Mouse (Mus musculus): ENCODE results near the gene Ube4b.
"Not testable (repeated sequence)": the region's sequence is repeated elsewhere in the genome, so short reads cannot be mapped to it uniquely, and the experiment has no call there.

Gene Ube4b

GRCm38 (mm10) chr4:149426325-149427199 is at the start of gene Ube4b:
TSS of gene Ube4b (minus strand) at chr4:149426749.
- peak; percentile 98 for DNase-seq (ENCODE audit: low read depth, low spot score)

GRCm38 (mm10) chr4:149475096-149475495 is 48.5 kb upstream of the Ube4b start:
- no peak for DNase-seq (ENCODE audit: low read depth, low spot score)

GRCm38 (mm10) chr4:149469557-149469956 is 43.0 kb upstream of the Ube4b start:
- DNase-seq (ENCODE audit: low read depth, low spot score): peak; percentile 88

GRCm38 (mm10) chr4:149463435-149463950 is 36.9 kb upstream of the Ube4b start:
- no peak for DNase-seq (ENCODE audit: low read depth, low spot score)

- no peak for DNase-seq (ENCODE audit: low read depth, low spot score)
These were observed 35.9 kb upstream of the Ube4b start for GRCm38 (mm10) chr4:149462305-149462971.

GRCm38 (mm10) chr4:149461579-149462304 is 35.2 kb upstream of the Ube4b start:
- DNase-seq (ENCODE audit: low read depth, low spot score): no peak

- not testable (repeated sequence) for DNase-seq (ENCODE audit: low read depth, low spot score)
These were observed 33.9 kb upstream of the Ube4b start for GRCm38 (mm10) chr4:149460475-149460874.

GRCm38 (mm10) chr4:149459425-149459824 is 32.9 kb upstream of the Ube4b start:
- no peak for DNase-seq (ENCODE audit: low read depth, low spot score)

- no peak for DNase-seq (ENCODE audit: low read depth, low spot score)
These were observed 32.0 kb upstream of the Ube4b start for GRCm38 (mm10) chr4:149458526-149458925.

- DNase-seq (ENCODE audit: low read depth, low spot score): no peak
These were observed 31.4 kb upstream of the Ube4b start for GRCm38 (mm10) chr4:149457831-149458430.

GRCm38 (mm10) chr4:149457163-149457562 is 30.6 kb upstream of the Ube4b start:
- not testable (repeated sequence) for DNase-seq (ENCODE audit: low read depth, low spot score)

GRCm38 (mm10) chr4:149454879-149455278 is 28.3 kb upstream of the Ube4b start, which contains the start of gene Rbp7:
TSS of gene Rbp7 (minus strand) at chr4:149454978.
- no peak for DNase-seq (ENCODE audit: low read depth, low spot score)

- no peak for DNase-seq (ENCODE audit: low read depth, low spot score)
These were observed 27.7 kb upstream of the Ube4b start for GRCm38 (mm10) chr4:149454263-149454662.

- DNase-seq (ENCODE audit: low read depth, low spot score): peak; percentile 71
These were observed 27.1 kb upstream of the Ube4b start for GRCm38 (mm10) chr4:149453656-149454055.

- no peak for DNase-seq (ENCODE audit: low read depth, low spot score)
These were observed 24.1 kb upstream of the Ube4b start for GRCm38 (mm10) chr4:149450636-149451035.

- no peak for DNase-seq (ENCODE audit: low read depth, low spot score)
These were observed 19.8 kb upstream of the Ube4b start for GRCm38 (mm10) chr4:149446309-149446708.

GRCm38 (mm10) chr4:149445868-149446267 is 19.3 kb upstream of the Ube4b start:
- peak; percentile 30 for DNase-seq (ENCODE audit: low read depth, low spot score)

- peak; percentile 87 for DNase-seq (ENCODE audit: low read depth, low spot score)
These were observed 18.6 kb upstream of the Ube4b start for GRCm38 (mm10) chr4:149444964-149445701.

- DNase-seq (ENCODE audit: low read depth, low spot score): no peak
These were observed 17.9 kb upstream of the Ube4b start for GRCm38 (mm10) chr4:149444465-149444864.

- DNase-seq (ENCODE audit: low read depth, low spot score): no peak
These were observed 15.9 kb upstream of the Ube4b start for GRCm38 (mm10) chr4:149442436-149442835.

GRCm38 (mm10) chr4:149440576-149440975 is 14.0 kb upstream of the Ube4b start:
- DNase-seq (ENCODE audit: low read depth, low spot score): no peak
